Mouse (Mus musculus) forebrain, postnatal 0 days (tissue): ENCODE measurements around the gene Smim14. TPM values are rescaled to one million over a fixed set of nuclear protein-coding genes. Genes with fewer than 3 reads are reported as not detected.
A peak's percentile ranks its signal among the peaks of the same experiment; 100 is the strongest.

Source experiments
- ATAC-seq: fragments of 200-750 bp; cut with Nextera tagmentation; 2 replicates; pipeline ENCODE4 v1.8.0; 2017; ENCODE audit warnings: mild to moderate bottlenecking, moderate library complexity
- DNase-seq: peaks from one replicate; pipeline ENCODE4 v3.0.0-alpha.2; 2015
- H3K27ac ChIP-seq: fragments of 300-500 bp; sonication (generic); 2 replicates; pipeline ENCODE4 v1.5.1; 2014; ENCODE audit warnings: low read depth, mild to moderate bottlenecking, antibody characterized with exemption, low read length, moderate library complexity, mixed read lengths
- H3K27me3 ChIP-seq: fragments of 300-500 bp; sonication (generic); 2 replicates; pipeline ENCODE4 v1.6.1; 2014; ENCODE audit warnings: mild to moderate bottlenecking, low read length, mixed read lengths; ENCODE audit not compliant: insufficient read depth
- H3K36me3 ChIP-seq: fragments of 300-500 bp; sonication (generic); 2 replicates; pipeline ENCODE4 v1.6.1; 2014; ENCODE audit warnings: mild to moderate bottlenecking, moderate library complexity; ENCODE audit not compliant: insufficient read depth
- H3K4me1 ChIP-seq: fragments of 300-500 bp; sonication (generic); 2 replicates; pipeline ENCODE4 v1.6.1; 2014; ENCODE audit warnings: antibody characterized with exemption; ENCODE audit not compliant: insufficient read depth
- H3K4me2 ChIP-seq: fragments of 300-500 bp; sonication (generic); 2 replicates; pipeline ENCODE4 v1.6.1; 2014; ENCODE audit warnings: low read depth, mild to moderate bottlenecking, moderate library complexity
- H3K4me3 ChIP-seq: fragments of 300-500 bp; sonication (generic); 2 replicates; pipeline ENCODE4 v1.5.1; 2014; ENCODE audit warnings: low read depth, low read length, mixed read lengths
- H3K9ac ChIP-seq: fragments of 300-500 bp; sonication (generic); 2 replicates; pipeline ENCODE4 v1.6.1; 2014; ENCODE audit warnings: mild to moderate bottlenecking
- H3K9me3 ChIP-seq: fragments of 300-500 bp; sonication (generic); 2 replicates; pipeline ENCODE4 v1.6.1; 2016; ENCODE audit warnings: low read length
- CTCF ChIP-seq: sonication (generic); IDR thresholded peaks from 2 replicates; pipeline ENCODE4 v1.5.1; 2016; ENCODE audit warnings: antibody characterized with exemption, control low read depth, low read depth
- WGBS: fragments of 180-500 bp; shearing (Covaris S2); extraction: QIAGEN DNeasy Blood & Tissue Kit; methylation state at CpG from one replicate; pipeline ENCODE4 v1.1.7; 2014; 5-methylcytosine and 5-hydroxymethylcytosine counted together
- polyA plus RNA-seq: library from polyadenylated mRNA; unstranded; fragments of >200 nt; fragmentation: Nextera tagmentation; extraction: Ambion mirVana; gene quantifications from 2 replicates; pipeline ENCODE4 v1.2.1, GENCODE M21; 2015
- total RNA-seq: library from RNA; depleted of rRNA; stranded (reverse); fragments of >200 nt; gene quantifications from 2 replicates; pipeline ENCODE4 v1.2.3, GENCODE M21; 2014; rRNA removed

The Smim14 gene
- total and polyA plus RNA-seq, 2 experiments from 2014 or later = 158 to 255 TPM

- H3K4me1 ChIP-seq = peaks cover 3% of the 10 kb centered on the region; the same call in 1 of the 2 replicates
- H3K9ac ChIP-seq = no peak overlapping the region
- no peak for ATAC-seq
- no peak overlapping the region for H3K4me3 ChIP-seq
- no peak for TF ChIP-seq CTCF
- no peak overlapping the region for H3K4me2 ChIP-seq
- H3K36me3 ChIP-seq = peaks cover 69% of the 10 kb centered on the region
- H3K27ac ChIP-seq = no peak overlapping the region; the same call in 1 of the 2 replicates
- no peaks in the 10 kb centered on the region for H3K27me3 ChIP-seq
- 63% methylated on average over 10 of the region's 10 CpGs for WGBS
- no peaks in the 10 kb centered on the region for H3K9me3 ChIP-seq
- no peak for DNase-seq
Measured at GRCm38 (mm10) chr5:65419136-65419535, 117.8 kb downstream of the Smim14 start.

DNA sequence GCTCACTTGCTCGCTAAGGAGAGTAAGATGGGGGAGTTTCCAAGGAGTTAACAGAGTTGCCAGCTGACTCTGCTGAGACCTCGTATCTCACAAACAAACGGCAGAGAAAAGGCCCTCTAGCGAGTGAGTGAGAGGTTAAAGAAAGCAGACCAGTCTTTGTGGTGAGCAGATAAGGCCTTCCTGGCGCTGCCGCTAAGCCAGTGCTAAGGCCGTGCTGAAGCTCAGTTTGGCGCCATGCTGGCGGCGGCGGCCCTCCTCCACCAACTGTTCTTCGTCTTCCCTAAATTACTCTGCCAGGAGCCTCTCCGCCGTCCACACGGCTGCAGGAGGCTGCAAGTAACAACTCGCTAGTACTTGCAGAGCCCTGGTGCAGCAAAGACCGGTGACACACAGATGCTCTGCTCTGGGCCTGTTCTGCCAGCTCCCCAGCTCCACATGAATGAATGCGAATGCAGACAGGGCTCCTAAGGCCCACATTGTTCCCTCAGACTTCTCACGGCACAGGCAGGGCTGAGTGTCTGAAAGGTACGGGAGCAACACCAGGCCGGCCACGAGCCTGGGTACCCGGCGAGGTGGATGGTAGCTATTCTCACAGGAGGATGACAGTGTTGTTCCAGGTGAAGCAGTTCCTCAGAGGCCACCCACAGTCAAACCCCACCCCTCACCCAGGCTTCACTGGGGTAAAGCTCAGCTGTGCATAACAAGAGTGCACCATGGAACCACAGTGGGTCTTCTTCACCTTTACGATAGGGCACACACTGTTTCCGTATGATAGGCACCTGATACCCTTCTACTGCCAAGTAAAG, 121.1 kb downstream of the Smim14 start:
- H3K36me3 ChIP-seq = peaks cover 59% of the 10 kb centered on the region
- peak overlapping the region; percentile 40 for H3K27ac ChIP-seq
- WGBS = 23% methylated on average over 26 of the region's 26 CpGs
- DNase-seq = peak; percentile 28
- H3K9me3 ChIP-seq = no peaks in the 10 kb centered on the region
- no peak overlapping the region for H3K4me3 ChIP-seq
- H3K9ac ChIP-seq = 0 out of 2 replicates have a peak overlapping the region, but pooled peaks have one; percentile 1
- H3K4me2 ChIP-seq = no peak overlapping the region
- H3K4me1 ChIP-seq = peaks cover 3% of the 10 kb centered on the region; the same call in 1 of the 2 replicates
- TF ChIP-seq CTCF = no peak
- H3K27me3 ChIP-seq = no peaks in the 10 kb centered on the region
- ATAC-seq = peak; percentile 65

GRCm38 (mm10) chr5:65407989-65408388, 129.0 kb downstream of the Smim14 start:
- ATAC-seq (peak; percentile 27), DNase-seq (no peak)
- Histone ChIP-seq H3K4me2 (no peak overlapping the region), H3K9me3 (no peaks in the 10 kb centered on the region), H3K4me1 (no peaks in the 10 kb centered on the region), H3K36me3 (peaks cover 57% of the 10 kb centered on the region), H3K27me3 (no peaks in the 10 kb centered on the region), H3K4me3 (no peak overlapping the region), H3K27ac (no peak overlapping the region), H3K9ac (no peak overlapping the region)
- no peak for TF ChIP-seq CTCF
- WGBS = 19% methylated on average over 12 of the region's 12 CpGs

GRCm38 (mm10) chr5:65401251-65401994, 135.6 kb downstream of the Smim14 start:
- H3K9ac ChIP-seq = no peak overlapping the region
- no peak overlapping the region for H3K4me3 ChIP-seq
- H3K9me3 ChIP-seq = no peaks in the 10 kb centered on the region
- H3K27ac ChIP-seq = no peak overlapping the region
- 27% methylated on average over 2 of the region's 2 CpGs for WGBS
- H3K27me3 ChIP-seq = no peaks in the 10 kb centered on the region
- peak; percentile 94 for TF ChIP-seq CTCF
- H3K36me3 ChIP-seq = peaks cover 43% of the 10 kb centered on the region
- ATAC-seq (peak; percentile 86), DNase-seq (peak; percentile 86)
- no peak overlapping the region for H3K4me2 ChIP-seq
- no peaks in the 10 kb centered on the region for H3K4me1 ChIP-seq

Other genes starting within 250 kb of the Smim14 start
- 17.7 and 37.9 TPM in 2 replicates for gene Rfc1, start 201.5 kb downstream of the Smim14 start, total RNA-seq
- gene Rfc1, start 201.5 kb downstream of the Smim14 start, polyA plus RNA-seq = 25.2 and 27.8 TPM in 2 replicates
- gene Klb, start 188.9 kb downstream of the Smim14 start, total RNA-seq = 0.08 and 0.29 TPM in 2 replicates
- gene Klb, start 188.9 kb downstream of the Smim14 start, polyA plus RNA-seq = 0.05 TPM in 1 of 2 replicates, not detected in the other
- 1,175 and 1,405 TPM in 2 replicates for gene Rpl9, start 145.7 kb downstream of the Smim14 start, total RNA-seq
- 694 and 787 TPM in 2 replicates for gene Rpl9, start 145.7 kb downstream of the Smim14 start, polyA plus RNA-seq
- 35.6 and 41.5 TPM in 2 replicates for gene Lias, start 145.7 kb downstream of the Smim14 start, total RNA-seq
- gene Lias, start 145.7 kb downstream of the Smim14 start, polyA plus RNA-seq = 66.4 and 66.5 TPM in 2 replicates
- gene Ugdh, start 101.2 kb downstream of the Smim14 start, total RNA-seq = 28.0 TPM in 2 replicates
- 29.6 and 33.5 TPM in 2 replicates for gene Ugdh, start 101.2 kb downstream of the Smim14 start, polyA plus RNA-seq
- gene Gm43552, start 44.4 kb downstream of the Smim14 start, total RNA-seq = not detected in 2 replicates
- gene Gm43552, start 44.4 kb downstream of the Smim14 start, polyA plus RNA-seq = 1.3 TPM in 1 of 2 replicates, not detected in the other
- 44.8 and 55.8 TPM in 2 replicates for gene Ube2k, start within 50 bp of the Smim14 start, total RNA-seq
- gene Ube2k, start within 50 bp of the Smim14 start, polyA plus RNA-seq = 172 and 207 TPM in 2 replicates
- 84.2 and 87.5 TPM in 2 replicates for gene Pds5a, start 161.1 kb upstream of the Smim14 start, total RNA-seq
- 15.5 and 23.0 TPM in 2 replicates for gene Pds5a, start 161.1 kb upstream of the Smim14 start, polyA plus RNA-seq
- 27.4 and 37.7 TPM in 2 replicates for gene N4bp2, start 226.3 kb upstream of the Smim14 start, total RNA-seq
- 5.5 and 8.6 TPM in 2 replicates for gene N4bp2, start 226.3 kb upstream of the Smim14 start, polyA plus RNA-seq